Mouse (Mus musculus): Measurements from ENCODE around the gene Crb3. TPM values are rescaled to one million over a fixed set of nuclear protein-coding genes. Genes with fewer than 3 reads are reported as not detected.

The Crb3 gene
- polyA plus RNA-seq, 1 experiment from 2014 or later, result 0.72 TPM

DNA sequence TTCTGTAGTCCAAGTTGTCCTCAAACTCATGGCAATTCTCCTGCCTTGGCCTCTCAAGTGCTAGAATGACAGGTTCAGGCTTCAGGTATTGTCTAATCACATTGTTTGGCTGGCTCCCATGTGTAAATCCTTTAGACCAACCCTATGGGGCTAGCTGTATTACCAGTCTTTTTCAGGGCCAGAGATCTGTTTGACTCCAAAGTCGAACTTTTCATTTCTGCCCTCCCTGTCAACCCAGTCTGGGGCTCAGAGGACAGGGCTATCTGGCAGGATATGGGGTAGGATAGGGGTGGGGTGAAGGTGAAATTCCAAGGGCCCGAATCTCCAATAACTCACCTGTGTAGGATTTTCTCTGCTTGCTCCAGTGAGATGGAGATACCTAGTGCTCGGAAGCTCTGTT, 2.7 kb upstream of the Crb3 start:
- Histone ChIP-seq H3K27ac (ENCODE audit: low read depth, low read length) (no peak overlapping the region), H3K4me3 (ENCODE audit: low read depth, low read length) (no peak overlapping the region), H3K4me2 (no peak overlapping the region), H3K27me3 (ENCODE audit: control insufficient read depth, insufficient read depth, low read length) (peaks cover 10% of the 10 kb centered on the region), H3K9ac (ENCODE audit: low read depth, low read length) (no peak overlapping the region), H3K9me3 (replicated peaks; ENCODE audit: control insufficient read depth, low read length) (no peaks in the 10 kb centered on the region), H3K36me3 (ENCODE audit: control insufficient read depth, insufficient read depth, low read length) (peaks cover 4% of the 10 kb centered on the region; the same call in 1 of the 2 replicates), H3K4me1 (ENCODE audit: control insufficient read depth, insufficient read depth, low read length) (peaks cover 9% of the 10 kb centered on the region; the same call in 1 of the 2 replicates)
- no peak for ATAC-seq (replicated peaks; ENCODE audit: insufficient number of reproducible peaks, low FRiP score, low TSS enrichment)
- WGBS (ENCODE audit: insufficient replicate concordance), result 71% methylated on average over 3 of the region's 3 CpGs

DNA sequence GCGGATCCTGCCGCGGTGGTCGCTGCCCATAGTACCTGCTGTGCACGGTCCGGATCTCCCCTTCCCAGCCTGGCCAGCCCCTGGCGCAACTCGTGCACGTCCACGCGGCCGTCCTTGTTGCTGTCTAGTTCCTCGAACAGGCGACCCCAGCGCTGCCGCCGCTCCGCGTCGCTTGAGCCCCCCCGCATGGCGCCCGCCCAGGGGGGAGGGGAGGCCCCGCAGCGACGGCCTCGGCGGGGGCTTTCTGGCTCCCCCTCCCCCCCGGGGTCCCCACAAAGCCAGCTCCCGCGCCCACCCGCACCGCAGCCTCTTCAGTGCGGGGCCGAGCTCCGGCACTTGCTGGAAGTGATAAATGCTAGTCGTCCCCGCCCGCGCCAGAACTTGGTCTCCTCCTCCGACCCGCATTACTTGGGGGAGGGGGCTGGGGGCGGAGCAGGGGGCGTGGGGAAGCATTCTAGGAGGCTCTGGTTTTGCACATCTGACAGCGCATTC, 627 bp downstream of the Crb3 start, which contains the start of gene Slc25a23:
TSS of gene Slc25a23 (minus strand) at position 378 of the 492 bp plus-strand sequence.
- H3K9ac ChIP-seq (ENCODE audit: low read depth, low read length), result peak within 1 kb of the TSS; percentile 86
- H3K27me3 ChIP-seq (ENCODE audit: control insufficient read depth, insufficient read depth, low read length), result peaks cover 37% of the 10 kb centered on the region
- no peaks in the 10 kb centered on the region for H3K36me3 ChIP-seq (ENCODE audit: control insufficient read depth, insufficient read depth, low read length)
- H3K27ac ChIP-seq (ENCODE audit: low read depth, low read length), result peak within 1 kb of the TSS; percentile 50; the same call in 1 of the 2 replicates
- WGBS (ENCODE audit: insufficient replicate concordance), result 1% methylated on average over 35 of the region's 45 CpGs
- H3K4me1 ChIP-seq (ENCODE audit: control insufficient read depth, insufficient read depth, low read length), result peaks cover 17% of the 10 kb centered on the region
- H3K4me2 ChIP-seq, result peak within 1 kb of the TSS; percentile 91
- peak; percentile 62 for ATAC-seq (replicated peaks; ENCODE audit: insufficient number of reproducible peaks, low FRiP score, low TSS enrichment)
- no peaks in the 10 kb centered on the region for H3K9me3 ChIP-seq (replicated peaks; ENCODE audit: control insufficient read depth, low read length)
- H3K4me3 ChIP-seq (ENCODE audit: low read depth, low read length), result peak within 1 kb of the TSS; percentile 81

DNA sequence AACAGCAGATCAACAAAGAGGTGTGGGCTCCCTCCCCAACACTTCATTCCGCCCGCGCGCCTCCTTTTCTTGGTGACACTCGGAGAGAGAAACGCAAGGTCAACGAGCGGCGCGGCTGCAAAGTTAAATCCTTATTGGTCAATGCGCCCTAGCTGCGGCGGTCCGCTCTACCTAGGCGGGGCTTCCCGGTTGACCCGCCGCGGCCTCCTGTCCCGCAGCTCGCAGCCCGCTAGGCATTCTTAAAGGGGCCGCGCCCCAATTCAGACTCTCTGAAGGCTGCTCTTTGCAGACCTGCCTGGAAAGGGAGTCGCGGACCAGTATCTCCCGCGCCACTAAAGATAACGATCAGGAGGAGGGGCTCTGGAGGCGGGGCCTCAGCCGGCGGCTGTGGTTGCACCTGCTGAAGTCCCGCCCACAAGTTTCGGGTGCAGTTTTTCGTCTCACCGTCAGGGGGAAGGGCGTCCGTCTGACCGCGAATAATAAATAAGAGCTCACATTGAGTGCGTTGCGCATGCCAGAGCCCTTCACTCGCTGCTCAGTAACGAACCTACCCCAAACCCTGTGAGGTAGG, 1.4 kb downstream of the Crb3 start:
- WGBS (ENCODE audit: insufficient replicate concordance), result under 1% methylated on average over 44 of the region's 44 CpGs
- no peaks in the 10 kb centered on the region for H3K36me3 ChIP-seq (ENCODE audit: control insufficient read depth, insufficient read depth, low read length)
- peaks cover 44% of the 10 kb centered on the region for H3K27me3 ChIP-seq (ENCODE audit: control insufficient read depth, insufficient read depth, low read length)
- peaks cover 17% of the 10 kb centered on the region for H3K4me1 ChIP-seq (ENCODE audit: control insufficient read depth, insufficient read depth, low read length)
- peak; percentile 81 for ATAC-seq (replicated peaks; ENCODE audit: insufficient number of reproducible peaks, low FRiP score, low TSS enrichment)
- H3K4me2 ChIP-seq, result peak overlapping the region; percentile 91
- H3K9me3 ChIP-seq (replicated peaks; ENCODE audit: control insufficient read depth, low read length), result no peaks in the 10 kb centered on the region
- H3K9ac ChIP-seq (ENCODE audit: low read depth, low read length), result peak overlapping the region; percentile 86
- H3K27ac ChIP-seq (ENCODE audit: low read depth, low read length), result peak overlapping the region; percentile 50; the same call in 1 of the 2 replicates
- peak overlapping the region; percentile 81 for H3K4me3 ChIP-seq (ENCODE audit: low read depth, low read length)

DNA sequence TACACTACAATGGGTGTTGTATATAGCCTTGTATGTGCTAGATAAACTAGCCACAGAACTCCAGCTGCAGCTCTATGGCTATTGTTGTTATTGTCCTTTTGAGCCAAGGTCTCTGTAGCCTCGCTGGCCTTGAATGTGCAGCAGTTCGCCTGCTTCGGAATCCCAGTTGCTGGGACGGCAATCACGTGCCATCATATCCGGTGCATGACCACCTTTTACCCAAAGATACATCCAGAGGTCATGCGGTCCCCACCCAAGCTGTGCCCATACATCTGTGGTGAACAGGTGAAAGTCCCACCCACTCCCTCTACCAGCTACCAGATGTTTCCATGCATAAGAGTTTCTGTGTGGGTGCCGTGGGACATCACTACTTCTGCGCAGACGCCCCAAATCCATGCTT, 2.2 kb downstream of the Crb3 start:
- H3K27ac ChIP-seq (ENCODE audit: low read depth, low read length), result no peak overlapping the region
- peak overlapping the region; percentile 91 for H3K4me2 ChIP-seq
- no peaks in the 10 kb centered on the region for H3K36me3 ChIP-seq (ENCODE audit: control insufficient read depth, insufficient read depth, low read length)
- no peaks in the 10 kb centered on the region for H3K9me3 ChIP-seq (replicated peaks; ENCODE audit: control insufficient read depth, low read length)
- H3K9ac ChIP-seq (ENCODE audit: low read depth, low read length), result no peak overlapping the region
- WGBS (ENCODE audit: insufficient replicate concordance), result 42% methylated on average over 10 of the region's 10 CpGs
- peak overlapping the region; percentile 81; the same call in 1 of the 2 replicates for H3K4me3 ChIP-seq (ENCODE audit: low read depth, low read length)
- no peak for ATAC-seq (replicated peaks; ENCODE audit: insufficient number of reproducible peaks, low FRiP score, low TSS enrichment)
- H3K4me1 ChIP-seq (ENCODE audit: control insufficient read depth, insufficient read depth, low read length), result peaks cover 17% of the 10 kb centered on the region
- peaks cover 46% of the 10 kb centered on the region for H3K27me3 ChIP-seq (ENCODE audit: control insufficient read depth, insufficient read depth, low read length)

DNA sequence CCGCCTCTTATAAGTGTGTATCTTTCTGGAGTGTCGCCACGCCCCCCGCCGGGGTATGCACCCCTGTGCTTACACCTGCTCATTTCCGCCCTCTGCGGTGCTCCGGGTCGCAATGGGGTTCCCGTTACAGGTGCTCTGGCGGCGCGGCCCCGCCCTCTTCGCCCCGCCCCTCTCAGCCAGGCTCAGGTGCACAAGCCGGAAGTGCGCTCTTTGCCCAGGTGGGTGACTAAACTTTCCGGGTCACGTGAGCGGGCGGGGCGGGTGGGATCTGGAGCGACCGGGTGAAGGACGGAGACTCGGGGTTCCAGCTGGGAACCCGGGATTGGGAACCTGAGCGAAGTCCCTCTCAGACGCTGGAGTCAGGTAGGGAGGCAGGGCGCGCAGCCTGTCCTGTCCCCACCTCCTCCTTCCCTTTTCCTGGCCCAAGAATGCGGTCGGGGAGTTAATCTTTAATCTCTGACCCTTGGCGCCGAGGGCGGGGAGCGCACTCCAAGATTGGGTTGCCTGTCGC, 3.2 kb downstream of the Crb3 start:
- 2% methylated on average over 39 of the region's 39 CpGs for WGBS (ENCODE audit: insufficient replicate concordance)
- H3K9ac ChIP-seq (ENCODE audit: low read depth, low read length), result no peak overlapping the region

DNA sequence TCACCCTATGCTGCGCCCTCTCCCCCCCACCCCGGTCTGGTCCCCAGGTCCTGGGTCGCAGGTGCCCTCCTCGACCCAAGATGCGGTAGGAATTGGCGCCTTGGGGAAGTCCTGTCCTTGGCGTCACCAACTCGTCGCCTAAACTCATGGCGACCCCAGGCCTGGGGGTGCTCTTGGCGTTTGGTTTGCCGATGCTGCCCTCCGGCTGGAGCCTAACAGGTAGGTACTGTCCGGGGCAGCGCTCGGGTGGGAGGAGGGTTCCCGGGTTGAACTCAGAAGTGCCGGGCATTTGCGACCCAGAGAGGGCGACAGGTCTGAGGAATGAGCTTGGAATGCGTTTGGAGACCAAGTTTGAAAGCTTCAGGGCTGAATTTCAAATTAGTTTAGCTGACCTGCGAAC, 3.6 kb downstream of the Crb3 start:
- Histone ChIP-seq H3K4me1 (ENCODE audit: control insufficient read depth, insufficient read depth, low read length) (peaks cover 17% of the 10 kb centered on the region), H3K36me3 (ENCODE audit: control insufficient read depth, insufficient read depth, low read length) (no peaks in the 10 kb centered on the region)
- WGBS (ENCODE audit: insufficient replicate concordance), result 1% methylated on average over 22 of the region's 22 CpGs

More for the DNA sequence above, 3.2 kb downstream of the Crb3 start:
- H3K36me3 ChIP-seq (ENCODE audit: control insufficient read depth, insufficient read depth, low read length), result no peaks in the 10 kb centered on the region
- H3K4me1 ChIP-seq (ENCODE audit: control insufficient read depth, insufficient read depth, low read length), result peaks cover 17% of the 10 kb centered on the region
- H3K27ac ChIP-seq (ENCODE audit: low read depth, low read length), result no peak overlapping the region
- no peaks in the 10 kb centered on the region for H3K9me3 ChIP-seq (replicated peaks; ENCODE audit: control insufficient read depth, low read length)
- no peak for ATAC-seq (replicated peaks; ENCODE audit: insufficient number of reproducible peaks, low FRiP score, low TSS enrichment)
- peak overlapping the region; percentile 31 for H3K4me3 ChIP-seq (ENCODE audit: low read depth, low read length)
- H3K4me2 ChIP-seq, result peak overlapping the region; percentile 57
- peaks cover 55% of the 10 kb centered on the region for H3K27me3 ChIP-seq (ENCODE audit: control insufficient read depth, insufficient read depth, low read length)

DNA sequence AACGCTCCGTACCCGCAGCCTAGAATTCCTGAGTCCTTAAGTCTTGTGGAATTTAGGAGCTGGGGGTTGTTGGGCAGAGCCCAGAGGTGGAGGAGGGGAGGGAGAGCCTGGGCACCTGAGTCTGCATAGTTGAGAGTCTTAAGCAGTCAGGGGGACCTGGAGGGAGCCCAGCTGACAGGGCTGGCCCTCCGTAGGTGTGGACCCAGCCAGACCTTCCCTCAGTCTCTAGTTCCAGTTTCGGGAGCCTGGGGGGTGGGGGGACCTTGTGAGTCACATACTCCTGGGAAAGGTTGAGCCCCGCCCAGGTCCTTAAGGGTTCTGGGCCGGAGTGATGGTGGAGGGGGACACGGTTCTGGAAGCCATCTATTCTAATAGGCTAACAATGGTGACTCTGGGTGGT, 4.1 kb downstream of the Crb3 start:
- no peak overlapping the region for H3K9ac ChIP-seq (ENCODE audit: low read depth, low read length)
- H3K27ac ChIP-seq (ENCODE audit: low read depth, low read length), result no peak overlapping the region
- no peak overlapping the region for H3K4me3 ChIP-seq (ENCODE audit: low read depth, low read length)
- H3K4me2 ChIP-seq, result no peak overlapping the region
- H3K36me3 ChIP-seq (ENCODE audit: control insufficient read depth, insufficient read depth, low read length), result no peaks in the 10 kb centered on the region
- H3K4me1 ChIP-seq (ENCODE audit: control insufficient read depth, insufficient read depth, low read length), result peaks cover 15% of the 10 kb centered on the region
- 17% methylated on average over 8 of the region's 8 CpGs for WGBS (ENCODE audit: insufficient replicate concordance)
- H3K27me3 ChIP-seq (ENCODE audit: control insufficient read depth, insufficient read depth, low read length), result peaks cover 60% of the 10 kb centered on the region
- H3K9me3 ChIP-seq (replicated peaks; ENCODE audit: control insufficient read depth, low read length), result no peaks in the 10 kb centered on the region
- no peak for ATAC-seq (replicated peaks; ENCODE audit: insufficient number of reproducible peaks, low FRiP score, low TSS enrichment)

More for the DNA sequence above, 3.6 kb downstream of the Crb3 start:
- ATAC-seq (replicated peaks; ENCODE audit: insufficient number of reproducible peaks, low FRiP score, low TSS enrichment), result no peak
- H3K4me3 ChIP-seq (ENCODE audit: low read depth, low read length), result peak overlapping the region; percentile 31
- H3K27ac ChIP-seq (ENCODE audit: low read depth, low read length), result no peak overlapping the region
- H3K9me3 ChIP-seq (replicated peaks; ENCODE audit: control insufficient read depth, low read length), result no peaks in the 10 kb centered on the region
- H3K4me2 ChIP-seq, result peak overlapping the region; percentile 57
- no peak overlapping the region for H3K9ac ChIP-seq (ENCODE audit: low read depth, low read length)
- H3K27me3 ChIP-seq (ENCODE audit: control insufficient read depth, insufficient read depth, low read length), result peaks cover 60% of the 10 kb centered on the region

DNA sequence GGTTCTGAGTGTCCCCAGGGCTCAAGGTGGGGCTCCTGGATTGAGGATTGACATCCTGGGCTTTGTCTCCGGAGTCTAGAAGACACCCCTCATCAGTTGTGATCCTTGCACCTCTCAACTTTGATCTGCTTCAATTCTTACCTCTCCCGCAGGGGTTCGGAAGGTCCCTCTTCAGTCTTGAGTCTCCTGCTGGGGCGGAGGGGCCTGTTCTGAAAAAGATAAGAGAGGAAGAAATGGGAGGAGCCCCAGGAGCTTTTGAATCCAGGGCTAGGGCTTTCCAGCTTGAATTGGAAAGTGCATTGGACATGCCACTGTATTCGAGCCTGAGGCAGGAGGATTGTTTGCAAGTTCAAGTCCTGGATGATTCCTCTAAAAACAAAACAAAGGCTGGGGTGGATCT, 8.0 kb downstream of the Crb3 start:
- Histone ChIP-seq H3K27me3 (ENCODE audit: control insufficient read depth, insufficient read depth, low read length) (peaks cover 63% of the 10 kb centered on the region), H3K9me3 (replicated peaks; ENCODE audit: control insufficient read depth, low read length) (no peaks in the 10 kb centered on the region), H3K4me1 (ENCODE audit: control insufficient read depth, insufficient read depth, low read length) (peaks cover 7% of the 10 kb centered on the region; the same call in 1 of the 2 replicates), H3K36me3 (ENCODE audit: control insufficient read depth, insufficient read depth, low read length) (no peaks in the 10 kb centered on the region), H3K4me3 (ENCODE audit: low read depth, low read length) (no peak overlapping the region), H3K9ac (ENCODE audit: low read depth, low read length) (no peak overlapping the region), H3K27ac (ENCODE audit: low read depth, low read length) (no peak overlapping the region), H3K4me2 (no peak overlapping the region)
- no peak for ATAC-seq (replicated peaks; ENCODE audit: insufficient number of reproducible peaks, low FRiP score, low TSS enrichment)
- WGBS (ENCODE audit: insufficient replicate concordance), result 29% methylated on average over 5 of the region's 5 CpGs

Data from heart, embryonic 11.5 days (tissue).